Mouse (Mus musculus) left cerebral cortex, adult 18-20 months (tissue): Measurements from ENCODE around the gene Gm9887. TPM values are rescaled to one million over a fixed set of nuclear protein-coding genes. Genes with fewer than 3 reads are reported as not detected.
"Not testable (repeated sequence)": the region's sequence is repeated elsewhere in the genome, so short reads cannot be mapped to it uniquely, and the experiment has no call there.

Experiments used
- DNase-seq, 2 experiments: peaks; one replicate each; pipeline ENCODE4 v3.0.0; 2021 to 2022; ENCODE audit warnings: low spot score in 2 of 2, mixed read lengths in 1 of 2
- total RNA-seq, 2 experiments: library from RNA; stranded (reverse); gene quantifications; 2 replicates each; pipeline ENCODE4 v1.2.3; 2021

The Gm9887 gene
- total RNA-seq, 2 experiments from 2014 or later, result 0.65 to 0.80 TPM

DNA sequence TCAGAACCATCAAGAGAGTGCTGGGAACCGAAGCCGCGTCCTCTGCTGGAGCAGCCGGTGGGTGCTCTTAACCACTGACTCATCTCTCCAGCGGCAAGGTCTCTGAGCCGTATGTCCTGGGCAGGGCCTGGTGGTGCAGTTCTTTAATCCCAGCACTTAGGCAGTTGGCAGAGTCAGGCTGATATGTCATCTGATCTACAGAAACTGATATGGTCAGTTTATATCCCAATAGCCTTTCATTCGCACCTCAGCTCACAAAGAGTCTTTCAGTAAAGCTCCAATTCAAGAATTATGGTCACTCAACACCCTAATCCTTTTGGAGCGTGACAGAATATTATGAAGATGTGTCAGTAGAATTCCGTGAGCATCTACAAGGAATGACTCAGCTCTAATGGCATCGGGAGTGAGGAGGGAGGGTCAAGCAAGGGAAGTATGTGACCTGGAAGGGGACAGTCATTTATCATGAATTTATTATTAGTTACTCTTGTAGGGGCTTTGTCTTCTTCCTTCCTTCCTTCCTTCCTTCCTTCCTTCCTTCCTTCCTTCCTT, 16.1 kb upstream of the Gm9887 start:
- DNase-seq, result no peak

DNA sequence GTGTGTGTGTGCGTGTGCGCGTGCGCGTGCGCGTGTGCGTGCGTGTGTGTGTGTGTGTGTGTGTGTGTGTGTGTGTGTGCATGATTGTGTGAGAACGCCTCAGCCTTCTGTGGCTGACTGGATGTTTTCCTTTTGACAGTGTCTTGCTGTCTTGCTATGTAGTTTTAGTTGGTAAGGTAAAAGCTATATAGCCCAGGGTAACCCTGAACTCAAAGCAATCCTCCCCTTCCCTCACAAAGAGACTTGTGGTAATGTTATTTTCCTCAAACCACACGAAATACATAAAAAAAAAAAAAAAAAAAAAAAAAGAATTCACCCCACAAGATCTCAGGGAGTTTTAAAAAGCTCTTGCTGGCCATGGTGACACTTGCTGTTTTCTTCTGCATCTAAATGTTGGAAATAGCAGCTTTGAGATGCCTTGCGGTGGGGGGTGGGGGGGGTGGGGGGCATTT, 14.0 kb upstream of the Gm9887 start:
- not testable (repeated sequence) for DNase-seq

GRCm38 (mm10) chr12:69385542-69386280, 13.5 kb upstream of the Gm9887 start:
- no peak for DNase-seq

- DNase-seq, result no peak
Observed at GRCm38 (mm10) chr12:69384606-69385005, 12.3 kb upstream of the Gm9887 start.

DNA sequence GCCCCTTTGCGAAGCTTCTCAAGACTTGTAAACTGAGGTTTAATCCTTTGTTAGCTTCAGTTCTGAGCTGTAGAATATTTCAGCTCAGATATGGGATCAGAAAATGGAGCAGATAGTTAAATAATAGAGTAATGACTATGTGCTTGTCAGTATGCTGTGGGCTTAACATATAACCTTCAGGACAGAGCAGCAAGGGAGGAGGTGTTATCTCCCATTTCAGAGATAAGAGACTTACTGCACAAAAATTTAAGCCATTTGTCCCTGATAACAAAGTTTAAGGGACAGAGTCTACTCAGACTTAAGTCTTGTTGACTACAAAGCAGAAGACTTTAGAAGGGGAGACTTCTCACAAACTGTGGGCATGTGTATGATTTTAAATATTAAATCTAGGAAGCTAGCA, 10.6 kb upstream of the Gm9887 start:
- DNase-seq, result no peak

GRCm38 (mm10) chr12:69378558-69379454, 6.5 kb upstream of the Gm9887 start:
- DNase-seq, result no peak

DNA sequence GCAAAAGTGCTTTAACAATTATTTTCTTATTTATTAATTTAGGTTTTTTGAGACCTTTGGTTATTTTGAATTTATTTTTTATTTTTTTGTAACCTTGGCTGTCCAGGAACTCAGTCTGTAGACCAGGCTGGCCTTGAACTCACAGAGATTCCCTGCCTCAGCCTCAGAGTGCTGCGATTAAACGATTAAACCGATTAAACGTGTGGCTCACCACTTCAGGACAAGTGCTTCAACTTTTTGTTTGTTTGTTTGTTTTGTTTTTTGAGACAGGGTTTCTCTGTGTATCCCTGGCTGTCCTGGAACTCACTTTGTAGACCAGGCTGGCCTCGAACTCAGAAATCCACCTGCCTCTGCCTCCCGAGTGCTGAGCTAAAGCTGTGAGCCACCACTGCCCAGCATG, 5.4 kb upstream of the Gm9887 start:
- DNase-seq, result not testable (repeated sequence)

DNA sequence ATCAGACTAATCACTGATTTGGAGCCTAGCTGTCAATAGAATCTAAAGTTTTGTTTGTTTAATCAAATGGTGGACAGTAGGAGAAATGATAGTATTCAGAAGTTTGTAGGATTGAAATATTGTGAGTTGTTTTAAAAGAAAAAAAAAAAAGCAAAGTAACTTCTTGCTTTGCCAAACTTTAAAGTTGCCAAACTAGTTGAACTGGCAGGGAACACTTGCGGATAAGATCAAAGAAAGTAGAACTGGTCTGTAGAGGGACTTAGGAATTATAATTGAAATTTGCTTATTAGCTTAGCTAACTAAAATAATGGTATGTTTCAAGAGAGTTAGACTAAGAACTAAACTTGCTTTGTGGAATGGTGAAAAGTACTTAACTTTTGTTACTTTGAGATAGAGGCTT, 4.9 kb upstream of the Gm9887 start:
- DNase-seq, result no peak

- DNase-seq, result no peak
Observed at GRCm38 (mm10) chr12:69376132-69376531, 3.9 kb upstream of the Gm9887 start.

- no peak for DNase-seq
Observed at GRCm38 (mm10) chr12:69373850-69374766, 1.9 kb upstream of the Gm9887 start.

DNA sequence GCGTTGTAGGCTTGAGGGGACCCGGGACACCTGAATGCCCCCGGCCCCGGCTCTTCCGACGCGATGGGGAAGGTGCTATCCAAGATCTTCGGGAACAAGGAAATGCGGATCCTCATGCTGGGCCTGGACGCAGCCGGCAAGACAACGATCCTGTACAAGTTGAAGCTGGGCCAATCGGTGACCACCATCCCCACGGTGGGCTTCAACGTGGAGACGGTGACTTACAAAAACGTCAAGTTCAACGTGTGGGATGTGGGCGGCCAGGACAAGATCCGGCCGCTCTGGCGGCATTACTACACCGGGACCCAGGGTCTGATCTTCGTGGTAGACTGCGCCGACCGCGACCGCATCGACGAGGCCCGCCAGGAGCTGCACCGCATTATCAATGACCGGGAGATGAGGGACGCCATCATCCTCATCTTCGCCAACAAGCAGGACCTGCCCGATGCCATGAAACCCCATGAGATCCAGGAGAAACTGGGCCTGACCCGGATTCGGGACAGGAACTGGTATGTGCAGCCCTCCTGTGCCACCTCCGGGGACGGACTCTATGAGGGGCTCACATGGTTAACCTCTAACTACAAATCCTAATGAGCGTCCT, 573 bp upstream of the Gm9887 start:
- DNase-seq, result peak in 1 of 2 experiments; percentile 8

DNA sequence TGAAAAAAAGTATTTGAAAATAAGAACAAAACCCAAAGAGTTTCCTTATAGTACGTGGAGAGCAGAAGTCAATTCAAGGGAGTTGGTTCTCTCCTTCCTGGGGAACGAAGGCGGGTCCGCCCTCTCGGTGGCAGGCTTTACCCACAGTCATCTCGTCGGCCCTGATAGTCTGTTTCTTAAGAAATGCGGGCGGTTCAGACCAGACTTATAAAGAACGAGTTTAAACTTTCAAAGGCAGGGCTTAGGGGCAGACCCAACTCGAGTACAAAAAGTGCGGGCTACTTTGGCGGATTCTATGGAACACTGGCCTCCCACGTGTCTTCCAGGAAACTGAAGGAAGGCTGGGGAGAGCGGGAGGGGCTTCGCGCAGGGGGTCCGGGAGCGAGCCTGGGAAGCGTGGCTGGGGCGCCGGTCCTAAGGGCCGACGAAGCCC, 821 bp downstream of the Gm9887 start:
- DNase-seq, result no peak

DNA sequence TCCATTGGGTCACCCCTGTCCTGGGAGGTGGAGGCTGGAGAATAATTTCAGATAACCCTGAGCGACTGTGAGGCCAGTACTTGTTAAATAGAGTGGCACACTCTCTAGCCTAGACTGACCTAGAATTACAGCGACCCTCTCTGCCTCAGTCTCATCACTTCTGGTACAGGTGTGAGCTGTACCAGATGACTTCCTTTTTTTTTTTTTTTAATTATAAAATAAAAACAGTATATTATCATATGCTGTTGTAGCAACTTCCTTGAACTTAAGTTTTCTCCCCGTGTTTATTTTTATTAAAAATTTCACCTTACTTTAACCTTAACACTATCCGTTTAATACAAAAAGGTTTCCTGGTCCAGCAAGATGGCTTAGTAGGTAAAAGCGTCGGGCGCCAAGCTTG, 1.3 kb downstream of the Gm9887 start:
- no peak for DNase-seq

DNA sequence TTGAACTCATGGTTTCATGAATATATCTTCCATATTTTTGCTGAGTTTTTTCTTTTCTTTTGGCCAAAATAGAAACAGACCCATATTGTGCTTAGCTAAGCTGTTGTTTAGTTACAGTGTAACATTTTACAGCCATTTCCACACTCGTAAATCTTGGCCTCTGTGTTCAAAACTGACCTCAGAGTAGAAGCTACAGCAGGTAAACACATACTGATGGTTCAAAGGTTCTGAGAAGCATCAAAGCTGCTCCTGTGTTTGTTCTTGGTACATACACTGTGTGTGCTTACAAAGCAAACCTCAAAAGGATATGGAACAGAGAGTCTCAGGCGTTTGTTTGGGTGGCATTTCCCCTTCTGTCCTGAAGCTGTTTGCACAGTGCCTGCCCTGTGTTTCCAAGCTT, 4.7 kb downstream of the Gm9887 start:
- DNase-seq, result no peak

- DNase-seq, result no peak
Observed at GRCm38 (mm10) chr12:69366424-69366823, 5.8 kb downstream of the Gm9887 start.

DNA sequence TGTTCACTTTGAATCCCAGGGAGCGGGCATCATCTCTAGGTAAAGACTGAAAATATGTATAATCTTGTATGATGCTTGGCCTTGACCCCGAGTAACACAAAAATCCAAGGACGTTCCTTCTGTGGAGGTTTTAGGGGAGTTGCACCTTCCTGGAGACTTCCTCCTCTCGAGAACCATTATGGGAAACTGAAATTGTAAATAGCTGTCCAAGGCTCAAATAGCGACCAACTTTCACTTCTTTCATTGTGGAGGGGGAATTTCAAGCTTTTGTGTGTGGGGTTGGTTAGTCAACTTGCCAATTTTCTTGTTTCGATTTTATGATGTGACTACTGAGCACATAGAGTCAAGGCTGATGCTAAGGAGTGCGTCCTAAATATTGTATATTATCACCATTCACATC, 6.5 kb downstream of the Gm9887 start:
- no peak for DNase-seq

DNA sequence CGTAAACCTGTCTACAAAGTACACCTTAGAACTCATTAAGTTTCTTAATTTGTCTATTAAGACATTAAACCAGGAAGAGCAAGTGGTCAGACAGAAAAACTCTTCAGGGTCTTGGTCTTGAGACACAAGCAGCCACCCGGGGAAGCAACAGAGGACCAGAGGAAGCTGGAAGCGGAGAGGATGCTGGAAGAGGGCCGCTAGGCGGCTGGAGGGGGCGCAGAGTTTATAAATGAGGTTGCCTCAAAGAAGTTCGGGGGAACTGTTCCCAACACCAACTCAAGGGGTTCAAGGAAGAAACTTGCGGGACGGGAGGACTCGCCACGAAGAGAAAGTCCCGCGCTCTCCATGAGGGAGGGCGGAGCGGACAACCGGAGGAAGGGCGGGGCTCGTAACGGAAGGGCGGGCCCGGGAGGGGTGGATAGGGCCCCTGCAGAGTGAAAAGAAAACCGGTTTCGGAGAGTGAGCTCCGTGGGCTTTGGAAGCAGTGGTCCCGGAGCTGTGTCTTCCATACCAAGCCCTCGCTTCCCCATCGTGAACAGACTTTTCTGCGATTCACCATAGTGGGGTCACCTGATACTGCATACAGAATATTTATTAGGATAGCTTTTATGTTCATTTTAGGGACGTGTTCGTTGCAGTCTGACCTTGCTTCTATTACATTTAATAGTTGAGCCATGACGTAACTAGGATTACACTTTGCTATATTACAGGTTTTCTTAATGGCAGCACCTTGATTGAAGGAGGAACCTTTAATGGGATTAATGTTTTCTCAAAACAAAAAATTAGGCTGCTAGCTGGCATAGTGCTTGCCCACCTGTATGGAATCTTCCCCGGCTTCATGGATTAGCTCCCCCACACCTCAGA, 8.1 kb downstream of the Gm9887 start:
- DNase-seq, result peak; percentile 63 to 71

DNA sequence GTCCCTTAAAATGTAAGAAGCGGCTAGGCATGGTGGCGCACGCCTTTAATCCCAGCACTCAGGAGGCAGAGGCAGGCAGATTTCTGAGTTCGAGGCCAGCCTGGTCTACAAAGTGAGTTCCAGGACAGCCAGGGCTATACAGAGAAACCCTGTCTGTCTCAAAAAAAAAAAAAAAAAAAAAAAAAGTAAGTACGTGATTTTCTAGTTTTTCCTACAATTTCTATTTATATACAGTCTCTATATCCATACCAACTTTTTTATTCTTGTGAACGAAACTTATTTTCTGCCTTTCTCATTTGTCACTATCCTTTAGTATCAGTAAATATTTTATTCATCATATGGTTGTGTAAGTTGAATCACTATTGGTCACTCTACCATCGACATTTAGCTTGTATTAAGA, 9.1 kb downstream of the Gm9887 start:
- not testable (repeated sequence) for DNase-seq

DNA sequence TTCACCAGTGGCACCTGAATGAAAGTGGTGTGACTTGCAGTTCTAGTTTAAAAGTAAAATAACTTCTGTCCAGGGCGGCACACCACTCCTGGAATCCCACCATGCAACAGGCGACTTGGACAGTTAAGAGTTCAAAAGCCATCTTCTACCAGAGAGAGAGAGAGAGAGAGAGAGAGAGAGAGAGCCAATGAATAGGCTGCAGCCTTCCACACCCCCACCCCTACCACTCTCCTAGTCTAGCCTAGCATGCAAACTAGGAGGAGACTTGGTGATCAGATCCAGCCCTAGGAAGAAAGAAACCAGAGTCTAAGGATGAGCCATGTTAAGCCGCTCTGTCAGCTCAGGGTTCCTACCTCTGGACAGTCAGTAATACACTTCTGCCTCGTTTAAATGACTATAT, 9.9 kb downstream of the Gm9887 start:
- no peak for DNase-seq
